Mouse (Mus musculus): ENCODE data around the gene Tspyl1. TPM values are rescaled to one million over a fixed set of nuclear protein-coding genes. Genes with fewer than 3 reads are reported as not detected.

Tspyl1 gene
- total and polyA plus RNA-seq, 2 experiments from 2014 or later = 75.1 to 132 TPM

DNA sequence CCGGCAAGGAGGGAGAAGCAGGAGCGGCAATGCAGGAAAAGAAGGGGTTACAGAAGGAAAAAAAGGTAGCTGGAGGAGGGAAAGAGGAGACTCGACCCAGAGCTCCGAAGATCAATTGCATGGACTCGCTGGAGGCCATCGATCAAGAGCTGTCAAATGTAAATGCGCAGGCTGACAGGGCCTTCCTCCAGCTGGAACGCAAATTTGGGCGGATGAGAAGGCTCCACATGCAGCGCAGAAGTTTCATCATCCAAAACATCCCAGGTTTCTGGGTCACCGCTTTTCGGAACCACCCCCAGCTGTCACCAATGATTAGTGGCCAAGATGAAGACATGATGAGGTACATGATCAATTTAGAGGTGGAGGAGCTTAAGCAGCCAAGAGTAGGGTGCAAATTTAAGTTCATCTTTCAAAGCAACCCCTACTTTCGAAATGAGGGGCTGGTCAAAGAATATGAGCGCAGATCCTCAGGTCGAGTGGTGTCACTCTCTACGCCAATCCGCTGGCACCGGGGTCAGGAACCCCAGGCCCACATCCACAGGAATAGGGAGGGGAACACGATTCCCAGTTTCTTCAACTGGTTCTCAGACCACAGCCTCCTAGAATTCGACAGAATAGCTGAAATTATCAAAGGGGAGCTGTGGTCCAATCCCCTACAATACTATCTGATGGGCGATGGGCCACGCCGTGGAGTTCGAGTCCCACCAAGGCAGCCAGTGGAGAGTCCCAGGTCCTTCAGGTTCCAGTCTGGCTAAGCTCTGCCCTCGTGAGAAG, 16.2 kb downstream of the Tspyl1 start:
- H3K36me3 ChIP-seq (ENCODE audit: insufficient read depth, low read length) = no peaks in the 10 kb centered on the region
- H3K27me3 ChIP-seq (ENCODE audit: insufficient read depth, low read length) = no peaks in the 10 kb centered on the region
- H3K4me2 ChIP-seq (ENCODE audit: low read depth, low read length) = peak overlapping the region; percentile 92
- peaks cover 12% of the 10 kb centered on the region; the same call in 1 of the 2 replicates for H3K4me1 ChIP-seq (ENCODE audit: insufficient read depth, low read length)
- 35% methylated on average over 25 of the region's 25 CpGs for WGBS
- H3K27ac ChIP-seq = peak overlapping the region; percentile 99
- peak; percentile 3; the same call in 1 of the 2 replicates for ATAC-seq
- DNase-seq (ENCODE audit: low spot score) = no peak
- peak overlapping the region; percentile 79 for H3K4me3 ChIP-seq (ENCODE audit: low read length)
- TF ChIP-seq CTCF (IDR thresholded peaks at IDR 0.05; ENCODE audit: low read depth) = no peak
- no peaks in the 10 kb centered on the region for H3K9me3 ChIP-seq (ENCODE audit: low read length)
- H3K9ac ChIP-seq (replicated peaks; ENCODE audit: low read length) = peak overlapping the region; percentile 79

- Histone ChIP-seq H3K4me2 (ENCODE audit: low read depth, low read length) (peak overlapping the region; percentile 92), H3K4me3 (ENCODE audit: low read length) (peak overlapping the region; percentile 79), H3K27me3 (ENCODE audit: insufficient read depth, low read length) (no peaks in the 10 kb centered on the region), H3K27ac (no peak overlapping the region; the same call in 1 of the 2 replicates), H3K9me3 (ENCODE audit: low read length) (no peaks in the 10 kb centered on the region), H3K9ac (replicated peaks; ENCODE audit: low read length) (peak overlapping the region; percentile 49), H3K4me1 (ENCODE audit: insufficient read depth, low read length) (peaks cover 12% of the 10 kb centered on the region; the same call in 1 of the 2 replicates), H3K36me3 (ENCODE audit: insufficient read depth, low read length) (no peaks in the 10 kb centered on the region)
- DNase-seq (ENCODE audit: low spot score) (no peak), ATAC-seq (no peak)
- WGBS = 5% methylated on average over 5 of the region's 5 CpGs
- TF ChIP-seq CTCF (IDR thresholded peaks at IDR 0.05; ENCODE audit: low read depth) = no peak
These were observed 18.4 kb downstream of the Tspyl1 start for GRCm38 (mm10) chr10:34300368-34300767.

- Histone ChIP-seq H3K27ac (no peak overlapping the region), H3K4me3 (ENCODE audit: low read length) (no peak overlapping the region), H3K4me1 (ENCODE audit: insufficient read depth, low read length) (no peaks in the 10 kb centered on the region), H3K36me3 (ENCODE audit: insufficient read depth, low read length) (no peaks in the 10 kb centered on the region), H3K9me3 (ENCODE audit: low read length) (no peaks in the 10 kb centered on the region), H3K4me2 (ENCODE audit: low read depth, low read length) (no peak overlapping the region), H3K9ac (replicated peaks; ENCODE audit: low read length) (no peak overlapping the region), H3K27me3 (ENCODE audit: insufficient read depth, low read length) (no peaks in the 10 kb centered on the region)
- no peak for TF ChIP-seq CTCF (IDR thresholded peaks at IDR 0.05; ENCODE audit: low read depth)
- DNase-seq (ENCODE audit: low spot score) (no peak), ATAC-seq (no peak)
These were observed 25.1 kb downstream of the Tspyl1 start for GRCm38 (mm10) chr10:34307070-34307469.

- Histone ChIP-seq H3K4me1 (ENCODE audit: insufficient read depth, low read length) (no peaks in the 10 kb centered on the region), H3K4me2 (ENCODE audit: low read depth, low read length) (no peak overlapping the region), H3K4me3 (ENCODE audit: low read length) (no peak overlapping the region), H3K9me3 (ENCODE audit: low read length) (no peaks in the 10 kb centered on the region), H3K36me3 (ENCODE audit: insufficient read depth, low read length) (no peaks in the 10 kb centered on the region), H3K9ac (replicated peaks; ENCODE audit: low read length) (no peak overlapping the region), H3K27ac (no peak overlapping the region), H3K27me3 (ENCODE audit: insufficient read depth, low read length) (no peaks in the 10 kb centered on the region)
- WGBS = 91% methylated on average over 9 of the region's 9 CpGs
- no peak for ATAC-seq
- DNase-seq (ENCODE audit: low spot score) = no peak
- TF ChIP-seq CTCF (IDR thresholded peaks at IDR 0.05; ENCODE audit: low read depth) = no peak
These were observed 28.1 kb downstream of the Tspyl1 start for GRCm38 (mm10) chr10:34309915-34310685.

DNA sequence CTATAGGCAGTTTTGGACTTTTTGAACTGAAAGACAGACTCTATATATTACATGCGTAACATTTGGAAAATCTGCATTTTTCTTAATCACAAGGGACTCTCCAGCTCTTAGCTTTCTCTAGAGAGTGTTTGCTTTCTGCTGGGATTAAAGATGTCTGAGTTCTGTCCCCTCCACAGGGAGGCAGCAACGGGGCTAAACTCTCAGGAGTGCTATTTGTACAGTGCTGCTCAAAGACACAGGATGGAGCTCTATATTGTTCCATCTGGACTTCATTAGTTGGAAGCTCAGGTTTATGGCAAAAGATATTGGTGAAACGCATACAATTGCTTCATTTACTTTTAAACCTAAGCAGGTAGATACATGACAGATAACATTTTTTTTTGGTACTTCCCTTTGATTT, 30.5 kb downstream of the Tspyl1 start:
- Histone ChIP-seq H3K9me3 (ENCODE audit: low read length) (no peaks in the 10 kb centered on the region), H3K4me2 (ENCODE audit: low read depth, low read length) (no peak overlapping the region), H3K27me3 (ENCODE audit: insufficient read depth, low read length) (no peaks in the 10 kb centered on the region), H3K9ac (replicated peaks; ENCODE audit: low read length) (no peak overlapping the region), H3K4me1 (ENCODE audit: insufficient read depth, low read length) (peaks cover 7% of the 10 kb centered on the region; the same call in 1 of the 2 replicates), H3K27ac (no peak overlapping the region), H3K4me3 (ENCODE audit: low read length) (no peak overlapping the region), H3K36me3 (ENCODE audit: insufficient read depth, low read length) (no peaks in the 10 kb centered on the region)
- ATAC-seq (no peak), DNase-seq (ENCODE audit: low spot score) (no peak)
- TF ChIP-seq CTCF (IDR thresholded peaks at IDR 0.05; ENCODE audit: low read depth) = no peak
- WGBS = 79% methylated on average over 3 of the region's 3 CpGs

DNA sequence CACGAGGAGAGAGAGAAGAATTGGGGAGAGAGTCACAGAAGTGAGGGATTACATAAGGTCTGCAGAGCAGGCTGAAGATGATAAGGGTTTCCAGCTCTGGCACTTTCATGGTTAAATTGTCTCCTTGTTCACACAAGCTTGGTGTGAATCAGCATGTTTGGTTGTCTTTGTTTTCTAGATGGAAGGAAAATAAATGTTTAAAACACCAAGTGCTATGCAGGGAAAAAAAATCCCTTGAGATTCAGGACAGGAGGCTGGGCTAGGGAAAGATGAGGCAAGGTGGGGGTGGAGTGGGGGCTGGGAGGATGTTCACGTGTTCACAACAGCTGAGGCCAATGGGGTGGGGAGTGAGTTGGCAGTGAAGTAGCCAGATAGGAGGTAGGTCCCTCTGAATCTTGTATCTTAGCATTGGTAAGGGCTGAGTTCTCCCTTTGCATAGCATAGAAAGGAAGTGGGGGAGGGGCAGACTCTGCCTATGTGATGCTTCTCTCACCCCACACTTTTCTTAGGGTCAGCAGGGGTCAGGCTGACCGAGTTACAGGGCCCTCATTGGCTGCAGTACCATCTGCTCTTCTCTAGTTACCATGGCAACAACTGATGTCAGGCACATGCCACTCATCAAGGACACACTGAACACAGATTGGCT, 34.7 kb downstream of the Tspyl1 start:
- no peaks in the 10 kb centered on the region for H3K27me3 ChIP-seq (ENCODE audit: insufficient read depth, low read length)
- 4% methylated on average over 3 of the region's 3 CpGs for WGBS
- ATAC-seq (peak; percentile 97), DNase-seq (ENCODE audit: low spot score) (peak; percentile 90)
- H3K4me3 ChIP-seq (ENCODE audit: low read length) = peak overlapping the region; percentile 23
- H3K4me2 ChIP-seq (ENCODE audit: low read depth, low read length) = peak overlapping the region; percentile 48
- peaks cover 7% of the 10 kb centered on the region; the same call in 1 of the 2 replicates for H3K4me1 ChIP-seq (ENCODE audit: insufficient read depth, low read length)
- H3K9ac ChIP-seq (replicated peaks; ENCODE audit: low read length) = 0 out of 2 replicates have a peak overlapping the region, but pooled peaks have one; percentile 25
- H3K36me3 ChIP-seq (ENCODE audit: insufficient read depth, low read length) = no peaks in the 10 kb centered on the region
- TF ChIP-seq CTCF (IDR thresholded peaks at IDR 0.05; ENCODE audit: low read depth) = no peak
- peak overlapping the region; percentile 84 for H3K27ac ChIP-seq
- H3K9me3 ChIP-seq (ENCODE audit: low read length) = no peaks in the 10 kb centered on the region

Measured in hindbrain, postnatal 0 days (tissue).